Mouse (Mus musculus) heart, embryonic 16.5 days (tissue): ENCODE measurements around the gene Tmem210. TPM values are rescaled to one million over a fixed set of nuclear protein-coding genes. Genes with fewer than 3 reads are reported as not detected.

Experiments
- ATAC-seq: fragments of 200-750 bp; cut with Nextera tagmentation; replicated peaks from 2 replicates; pipeline ENCODE4 v1.8.0; 2017; ENCODE audit warnings: moderate number of reproducible peaks; ENCODE audit not compliant: insufficient read depth, low FRiP score; ENCODE audit errors: extremely low read depth
- H3K27ac ChIP-seq: fragments of 300-500 bp; sonication (generic); 2 replicates; pipeline ENCODE4 v1.5.1; 2014; ENCODE audit warnings: mild to moderate bottlenecking, low read length, control low read depth, moderate library complexity
- H3K27me3 ChIP-seq: fragments of 300-500 bp; sonication (generic); 2 replicates; pipeline ENCODE4 v1.6.1; 2014; ENCODE audit warnings: low read length, mixed read lengths; ENCODE audit not compliant: control insufficient read depth, insufficient read depth
- H3K36me3 ChIP-seq: fragments of 300-500 bp; sonication (generic); 2 replicates; pipeline ENCODE4 v1.6.1; 2014; ENCODE audit not compliant: control insufficient read depth, insufficient read depth
- H3K4me1 ChIP-seq: fragments of 300-500 bp; sonication (generic); 2 replicates; pipeline ENCODE4 v1.6.1; 2014; ENCODE audit warnings: low read length, mixed read lengths; ENCODE audit not compliant: control insufficient read depth, insufficient read depth
- H3K4me2 ChIP-seq: fragments of 300-500 bp; sonication (generic); 2 replicates; pipeline ENCODE4 v1.6.1; 2014; ENCODE audit warnings: low read depth, mild to moderate bottlenecking, control low read depth, low read length
- H3K4me3 ChIP-seq: fragments of 300-500 bp; sonication (generic); 2 replicates; pipeline ENCODE4 v1.5.1; 2014; ENCODE audit warnings: mild to moderate bottlenecking, control low read depth, low read length
- H3K9ac ChIP-seq: fragments of 300-500 bp; sonication (generic); 2 replicates; pipeline ENCODE4 v1.6.1; 2014; ENCODE audit warnings: low read length, control low read depth
- H3K9me3 ChIP-seq: fragments of 300-500 bp; sonication (generic); replicated peaks from 2 replicates; pipeline ENCODE4 v1.6.1; 2016; ENCODE audit warnings: low read length; ENCODE audit not compliant: control insufficient read depth
- WGBS: fragments of 180-500 bp; shearing (Covaris S2); extraction: QIAGEN DNeasy Blood & Tissue Kit; methylation state at CpG from one replicate; pipeline ENCODE4 v1.1.7; 2014; 5-methylcytosine and 5-hydroxymethylcytosine counted together
- polyA plus RNA-seq: library from polyadenylated mRNA; unstranded; fragments of >200 nt; fragmentation: Nextera tagmentation; extraction: Ambion mirVana; gene quantifications from 2 replicates; pipeline ENCODE4 v1.2.1, GENCODE M21; 2015

The Tmem210 gene
- polyA plus RNA-seq, 1 experiment from 2014 or later: not detected

- Histone ChIP-seq H3K36me3 (peaks cover 44% of the 10 kb centered on the region), H3K4me2 (no peak overlapping the region)
- WGBS: 86% methylated on average over 6 of the region's 6 CpGs
Observed at GRCm38 (mm10) chr2:25338303-25338702, 50.4 kb downstream of the Tmem210 start.

More at GRCm38 (mm10) chr2:25338303-25338702, 50.4 kb downstream of the Tmem210 start:
- Histone ChIP-seq H3K27me3 (no peaks in the 10 kb centered on the region), H3K4me3 (no peak overlapping the region), H3K27ac (no peak overlapping the region), H3K9me3 (no peaks in the 10 kb centered on the region), H3K9ac (no peak overlapping the region), H3K4me1 (peaks cover 4% of the 10 kb centered on the region)
- ATAC-seq: no peak

Other genes starting within 250 kb of the Tmem210 start
- gene Nsmf, start 233.8 kb upstream of the Tmem210 start, polyA plus RNA-seq: 59.3 and 62.9 TPM in 2 replicates
- 0.30 TPM in 1 of 2 replicates, not detected in the other for gene Entpd8, start 207.8 kb upstream of the Tmem210 start, polyA plus RNA-seq
- gene Noxa1, start 193.0 kb upstream of the Tmem210 start, polyA plus RNA-seq: 0.19 TPM in 1 of 2 replicates, not detected in the other
- gene Nrarp, start 107.4 kb upstream of the Tmem210 start, polyA plus RNA-seq: 16.2 and 18.1 TPM in 2 replicates
- 8.5 and 10.0 TPM in 2 replicates for gene Tor4a, start 91.3 kb upstream of the Tmem210 start, polyA plus RNA-seq
- gene Nelfb, start 76.7 kb upstream of the Tmem210 start, polyA plus RNA-seq: 79.1 and 81.9 TPM in 2 replicates
- not detected in 2 replicates for gene Stpg3, start 73.5 kb upstream of the Tmem210 start, polyA plus RNA-seq
- 1.1 TPM in 1 of 2 replicates, not detected in the other for gene Fam166a, start 69.4 kb upstream of the Tmem210 start, polyA plus RNA-seq
- 474 and 482 TPM in 2 replicates for gene Tubb4b, start 63.4 kb upstream of the Tmem210 start, polyA plus RNA-seq
- gene Slc34a3, start 53.8 kb upstream of the Tmem210 start, polyA plus RNA-seq: not detected in 2 replicates
- gene Rnf224, start 51.4 kb upstream of the Tmem210 start, polyA plus RNA-seq: not detected in 2 replicates
- gene Rnf208, start 45.9 kb upstream of the Tmem210 start, polyA plus RNA-seq: 3.7 and 5.2 TPM in 2 replicates
- gene Cysrt1, start 45.7 kb upstream of the Tmem210 start, polyA plus RNA-seq: 0.17 TPM in 1 of 2 replicates, not detected in the other
- gene AL732309.1, start 41.3 kb upstream of the Tmem210 start, polyA plus RNA-seq: 2.2 and 3.1 TPM in 2 replicates
- gene Tmem203, start 32.7 kb upstream of the Tmem210 start, polyA plus RNA-seq: 15.1 and 16.4 TPM in 2 replicates
- gene Tprn, start 25.5 kb upstream of the Tmem210 start, polyA plus RNA-seq: 4.3 and 5.9 TPM in 2 replicates
- 154 and 157 TPM in 2 replicates for gene Ssna1, start 15.7 kb upstream of the Tmem210 start, polyA plus RNA-seq
- gene Anapc2, start 15.7 kb upstream of the Tmem210 start, polyA plus RNA-seq: 80.5 and 86.6 TPM in 2 replicates
- gene Lrrc26, start 1.8 kb downstream of the Tmem210 start, polyA plus RNA-seq: 0.89 and 1.2 TPM in 2 replicates
- 0.14 TPM in 1 of 2 replicates, not detected in the other for gene Grin1, start 31.0 kb downstream of the Tmem210 start, polyA plus RNA-seq
- 24.7 and 28.4 TPM in 2 replicates for gene Man1b1, start 44.2 kb downstream of the Tmem210 start, polyA plus RNA-seq
- 10.3 and 10.6 TPM in 2 replicates for gene Dpp7, start 68.2 kb downstream of the Tmem210 start, polyA plus RNA-seq
- 18.8 and 19.3 TPM in 2 replicates for gene Uap1l1, start 77.5 kb downstream of the Tmem210 start, polyA plus RNA-seq
- 21.1 and 22.5 TPM in 2 replicates for gene Sapcd2, start 84.2 kb downstream of the Tmem210 start, polyA plus RNA-seq
- 3.4 and 4.0 TPM in 2 replicates for gene Entpd2, start 107.7 kb downstream of the Tmem210 start, polyA plus RNA-seq
- 30.8 TPM in 2 replicates for gene Npdc1, start 111.2 kb downstream of the Tmem210 start, polyA plus RNA-seq
- 0.35 and 0.46 TPM in 2 replicates for gene Fut7, start 135.1 kb downstream of the Tmem210 start, polyA plus RNA-seq
- gene Abca2, start 140.6 kb downstream of the Tmem210 start, polyA plus RNA-seq: 5.4 and 5.8 TPM in 2 replicates
- 8.0 and 17.9 TPM in 2 replicates for gene Clic3, start 168.7 kb downstream of the Tmem210 start, polyA plus RNA-seq
- gene Paxx, start 172.9 kb downstream of the Tmem210 start, polyA plus RNA-seq: 37.6 and 40.4 TPM in 2 replicates
- gene Ptgds, start 181.9 kb downstream of the Tmem210 start, polyA plus RNA-seq: 192 and 202 TPM in 2 replicates
- gene Lcn12, start 205.8 kb downstream of the Tmem210 start, polyA plus RNA-seq: not detected in 2 replicates
- gene Fbxw5, start 212.6 kb downstream of the Tmem210 start, polyA plus RNA-seq: 92.1 and 97.8 TPM in 2 replicates
- gene C8g, start 213.6 kb downstream of the Tmem210 start, polyA plus RNA-seq: 3.9 and 4.3 TPM in 2 replicates